Mouse (Mus musculus): ENCODE measurements around the gene Hephl1. TPM values are rescaled to one million over a fixed set of nuclear protein-coding genes. Genes with fewer than 3 reads are reported as not detected.

Hephl1 gene
- total RNA-seq (2023), result not detected in 4 replicates

GRCm38 (mm10) chr9:15112008-15112407 is at the start of gene Hephl1:
Hephl1 (minus strand) TSS chr9:15112108.

GRCm38 (mm10) chr9:15045084-15045669 is 66.7 kb downstream of the Hephl1 start, which contains the start of gene Panx1:
Panx1 (minus strand) TSS chr9:15045478.

Other genes starting within 250 kb of the Hephl1 start
- gene Izumo1r, start 208.2 kb downstream of the Hephl1 start, total RNA-seq (2023), result 0.60 to 0.79 TPM in 2 of 4 replicates, not detected in the others
- gene Panx1, start 66.6 kb downstream of the Hephl1 start, total RNA-seq (2023), result 36.5 to 50.4 TPM (median 45.5 TPM) in 4 replicates
- gene Vstm5, start 126.9 kb upstream of the Hephl1 start, total RNA-seq (2023), result not detected in 4 replicates
- gene Med17, start 167.8 kb upstream of the Hephl1 start, total RNA-seq (2023), result 45.2 to 55.6 TPM (median 51.3 TPM) in 4 replicates
- 281 to 309 TPM (median 297 TPM) in 4 replicates for gene Taf1d, start 194.1 kb upstream of the Hephl1 start, total RNA-seq (2023)
- 5.4 to 8.6 TPM (median 5.9 TPM) in 4 replicates for gene 4931406C07Rik, start 194.3 kb upstream of the Hephl1 start, total RNA-seq (2023)
- gene Cep295, start 245.7 kb upstream of the Hephl1 start, total RNA-seq (2023), result 50.6 to 53.3 TPM (median 52.0 TPM) in 4 replicates